Mouse (Mus musculus) ES-E14 (cell line): ENCODE data around the gene Per3.

Source experiments
- CHD2 ChIP-seq: IDR thresholded peaks from 2 replicates; pipeline ENCODE4 v1.6.1; 2014; ENCODE audit warnings: mild to moderate bottlenecking, low read depth, low read length, inconsistent platforms
- HCFC1 ChIP-seq: IDR thresholded peaks from 2 replicates; pipeline ENCODE4 v1.6.1; 2012; ENCODE audit warnings: low read length, inconsistent platforms, borderline replicate concordance; ENCODE audit not compliant: insufficient read depth
- ZNF384 ChIP-seq: IDR thresholded peaks from 2 replicates; pipeline ENCODE4 v1.6.1; 2012; ENCODE audit warnings: low read depth, low read length, inconsistent platforms

- TF ChIP-seq CHD2, result no peak
- no peak for TF ChIP-seq HCFC1
- no peak for TF ChIP-seq ZNF384
Observed at GRCm38 (mm10) chr4:150958536-150958935, 85.9 kb downstream of the Per3 start.
